Mouse (Mus musculus) liver, embryonic 12.5 days (tissue): Measurements from ENCODE around the gene Spred1. TPM values are rescaled to one million over a fixed set of nuclear protein-coding genes. Genes with fewer than 3 reads are reported as not detected.

Experiments used
- ATAC-seq: fragments of 200-750 bp; cut with Nextera tagmentation; 2 replicates; pipeline ENCODE4 v1.8.0; 2017; ENCODE audit warnings: moderate number of reproducible peaks, mild to moderate bottlenecking, moderate library complexity
- H3K27ac ChIP-seq: fragments of 300-500 bp; sonication (generic); 2 replicates; pipeline ENCODE4 v1.5.1; 2016; ENCODE audit warnings: mild to moderate bottlenecking
- H3K27me3 ChIP-seq: fragments of 300-500 bp; sonication (generic); replicated peaks from 2 replicates; pipeline ENCODE4 v1.6.1; 2016; ENCODE audit warnings: mild to moderate bottlenecking, moderate library complexity
- H3K36me3 ChIP-seq: fragments of 300-500 bp; sonication (generic); 2 replicates; pipeline ENCODE4 v1.6.1; 2016; ENCODE audit warnings: mild to moderate bottlenecking, moderate library complexity
- H3K4me1 ChIP-seq: fragments of 300-500 bp; sonication (generic); 2 replicates; pipeline ENCODE4 v1.6.1; 2016
- H3K4me2 ChIP-seq: fragments of 300-500 bp; sonication (generic); 2 replicates; pipeline ENCODE4 v1.6.1; 2016; ENCODE audit warnings: mild to moderate bottlenecking, moderate library complexity
- H3K4me3 ChIP-seq: fragments of 300-500 bp; sonication (generic); 2 replicates; pipeline ENCODE4 v1.5.1; 2016; ENCODE audit warnings: mild to moderate bottlenecking, moderate library complexity
- H3K9ac ChIP-seq: fragments of 300-500 bp; sonication (generic); 2 replicates; pipeline ENCODE4 v1.6.1; 2016; ENCODE audit warnings: mild to moderate bottlenecking, moderate library complexity
- H3K9me3 ChIP-seq: fragments of 300-500 bp; sonication (generic); replicated peaks from 2 replicates; pipeline ENCODE4 v1.6.1; 2016; ENCODE audit warnings: mild to moderate bottlenecking, moderate library complexity
- WGBS: fragments of 180-500 bp; shearing (Covaris S2); methylation state at CpG from one replicate; pipeline ENCODE4 v1.1.7; 2016; ENCODE audit not compliant: insufficient replicate concordance; 5-methylcytosine and 5-hydroxymethylcytosine counted together
- polyA plus RNA-seq: library from polyadenylated mRNA; unstranded; fragments of >200 nt; fragmentation: Nextera tagmentation; extraction: Ambion mirVana; gene quantifications from 2 replicates; pipeline ENCODE4 v1.2.1, GENCODE M21; 2016

Spred1 gene
- polyA plus RNA-seq, 1 experiment from 2014 or later = 6.4 TPM

- peaks cover 10% of the 10 kb centered on the region for H3K4me1 ChIP-seq
- H3K9ac ChIP-seq = no peak overlapping the region
- no peak overlapping the region for H3K27ac ChIP-seq
- 41% methylated on average over 10 of the region's 10 CpGs for WGBS
- no peaks in the 10 kb centered on the region for H3K36me3 ChIP-seq
- no peaks in the 10 kb centered on the region for H3K9me3 ChIP-seq
- no peak for ATAC-seq
- H3K27me3 ChIP-seq = no peaks in the 10 kb centered on the region
- H3K4me2 ChIP-seq = no peak overlapping the region
- H3K4me3 ChIP-seq = no peak overlapping the region
These were observed 21.9 kb upstream of the Spred1 start for GRCm38 (mm10) chr2:117099316-117099715.

GRCm38 (mm10) chr2:117103461-117103860, 17.7 kb upstream of the Spred1 start:
- 56% methylated on average over 4 of the region's 4 CpGs for WGBS
- no peaks in the 10 kb centered on the region for H3K36me3 ChIP-seq
- no peaks in the 10 kb centered on the region for H3K4me1 ChIP-seq
- H3K4me2 ChIP-seq = no peak overlapping the region
- no peaks in the 10 kb centered on the region for H3K27me3 ChIP-seq
- no peak for ATAC-seq
- no peak overlapping the region for H3K27ac ChIP-seq
- no peak overlapping the region for H3K9ac ChIP-seq
- H3K4me3 ChIP-seq = no peak overlapping the region
- no peaks in the 10 kb centered on the region for H3K9me3 ChIP-seq

DNA sequence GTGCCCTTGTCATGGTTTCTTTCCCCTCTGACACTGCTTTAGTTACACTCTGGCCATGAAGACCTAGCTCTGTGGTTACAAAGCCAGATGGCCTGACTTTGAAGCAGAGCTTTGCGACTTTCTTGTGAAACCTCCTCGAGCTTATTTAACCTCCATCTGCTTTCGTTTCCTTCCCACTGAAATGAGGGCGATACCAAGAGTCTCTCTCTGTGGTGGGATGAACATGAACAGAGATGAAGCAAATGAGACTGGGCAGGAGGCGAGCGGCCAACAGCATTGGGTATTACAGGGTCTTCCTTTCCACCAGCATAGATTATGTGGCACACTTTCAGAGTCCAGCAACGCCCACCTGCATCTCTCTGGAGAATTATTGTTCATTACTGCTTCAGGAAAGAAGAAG, 15.8 kb upstream of the Spred1 start:
- 27% methylated on average over 7 of the region's 7 CpGs for WGBS
- Histone ChIP-seq H3K4me2 (no peak overlapping the region), H3K27ac (no peak overlapping the region), H3K36me3 (no peaks in the 10 kb centered on the region), H3K4me1 (no peaks in the 10 kb centered on the region), H3K27me3 (no peaks in the 10 kb centered on the region), H3K9ac (no peak overlapping the region), H3K9me3 (no peaks in the 10 kb centered on the region), H3K4me3 (no peak overlapping the region)
- no peak for ATAC-seq

GRCm38 (mm10) chr2:117108059-117108458, 13.1 kb upstream of the Spred1 start:
- Histone ChIP-seq H3K9me3 (no peaks in the 10 kb centered on the region), H3K27me3 (no peaks in the 10 kb centered on the region), H3K27ac (no peak overlapping the region), H3K9ac (no peak overlapping the region), H3K36me3 (no peaks in the 10 kb centered on the region), H3K4me1 (no peaks in the 10 kb centered on the region), H3K4me3 (no peak overlapping the region), H3K4me2 (no peak overlapping the region)
- peak; percentile 32; the same call in 1 of the 2 replicates for ATAC-seq
- WGBS = 34% methylated on average over 4 of the region's 4 CpGs

DNA sequence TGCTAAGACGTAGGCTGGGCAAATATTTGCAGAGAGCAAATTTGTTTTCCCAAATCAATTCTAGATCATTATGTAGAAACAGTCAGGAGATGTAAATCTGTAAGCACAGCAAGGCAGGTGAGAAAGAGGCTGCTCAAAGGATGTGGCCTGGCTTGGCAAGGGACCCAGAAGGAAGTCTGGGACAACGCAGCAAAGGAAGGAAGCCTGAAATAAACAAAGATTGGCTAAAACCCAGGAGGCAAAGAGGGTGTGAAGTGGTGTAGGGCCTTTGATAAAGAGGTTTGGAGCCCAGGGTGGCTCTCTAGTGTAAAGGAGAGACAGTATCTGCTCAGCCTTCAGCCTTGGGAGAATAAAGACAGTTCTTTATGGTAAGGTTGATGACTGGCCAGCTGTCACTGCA, 11.9 kb upstream of the Spred1 start:
- no peak overlapping the region for H3K4me3 ChIP-seq
- H3K9ac ChIP-seq = no peak overlapping the region
- H3K4me1 ChIP-seq = no peaks in the 10 kb centered on the region; the same call in 1 of the 2 replicates
- no peak for ATAC-seq
- no peaks in the 10 kb centered on the region for H3K9me3 ChIP-seq
- peaks cover 6% of the 10 kb centered on the region; the same call in 1 of the 2 replicates for H3K27me3 ChIP-seq
- H3K4me2 ChIP-seq = no peak overlapping the region
- no peaks in the 10 kb centered on the region for H3K36me3 ChIP-seq
- H3K27ac ChIP-seq = no peak overlapping the region
- 33% methylated on average over 2 of the region's 2 CpGs for WGBS

GRCm38 (mm10) chr2:117110355-117110866, 10.8 kb upstream of the Spred1 start:
- Histone ChIP-seq H3K9ac (no peak overlapping the region), H3K4me1 (no peaks in the 10 kb centered on the region; the same call in 1 of the 2 replicates), H3K27ac (no peak overlapping the region), H3K36me3 (no peaks in the 10 kb centered on the region), H3K27me3 (peaks cover 6% of the 10 kb centered on the region; the same call in 1 of the 2 replicates), H3K4me2 (no peak overlapping the region), H3K4me3 (no peak overlapping the region), H3K9me3 (no peaks in the 10 kb centered on the region)
- no peak for ATAC-seq
- 76% methylated on average over 6 of the region's 6 CpGs for WGBS

- no peak overlapping the region for H3K9ac ChIP-seq
- H3K4me3 ChIP-seq = no peak overlapping the region
- no peak for ATAC-seq
- no peaks in the 10 kb centered on the region; the same call in 1 of the 2 replicates for H3K4me1 ChIP-seq
- WGBS = 74% methylated on average over 2 of the region's 2 CpGs
- no peaks in the 10 kb centered on the region for H3K9me3 ChIP-seq
- peaks cover 6% of the 10 kb centered on the region; the same call in 1 of the 2 replicates for H3K27me3 ChIP-seq
- H3K36me3 ChIP-seq = no peaks in the 10 kb centered on the region
- H3K27ac ChIP-seq = no peak overlapping the region
- no peak overlapping the region for H3K4me2 ChIP-seq
These were observed 7.9 kb upstream of the Spred1 start for GRCm38 (mm10) chr2:117113262-117113661.

DNA sequence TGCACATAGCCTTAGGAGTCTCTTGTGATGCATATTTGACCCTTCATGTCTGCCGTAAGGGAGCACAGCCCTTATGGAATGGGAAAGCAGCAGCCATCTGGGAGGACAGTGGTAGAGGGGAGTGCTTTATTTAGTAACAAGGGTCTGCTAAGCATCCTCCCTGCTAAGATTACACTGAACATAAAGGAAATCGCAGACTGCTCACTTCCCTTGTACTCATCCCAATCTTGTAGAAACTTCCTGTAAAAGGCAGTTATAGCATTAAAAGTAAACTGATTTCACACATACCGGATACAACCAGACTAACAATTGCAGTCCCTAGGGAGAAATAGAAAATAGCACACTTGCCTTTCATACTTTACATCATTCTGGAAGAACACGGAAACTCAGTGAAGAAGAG, 7.4 kb upstream of the Spred1 start:
- no peak overlapping the region for H3K4me3 ChIP-seq
- 61% methylated on average over 4 of the region's 4 CpGs for WGBS
- no peak overlapping the region for H3K4me2 ChIP-seq
- H3K36me3 ChIP-seq = no peaks in the 10 kb centered on the region
- ATAC-seq = no peak
- H3K4me1 ChIP-seq = no peaks in the 10 kb centered on the region; the same call in 1 of the 2 replicates
- H3K9me3 ChIP-seq = no peaks in the 10 kb centered on the region
- no peak overlapping the region for H3K27ac ChIP-seq
- H3K27me3 ChIP-seq = peaks cover 9% of the 10 kb centered on the region; the same call in 1 of the 2 replicates
- H3K9ac ChIP-seq = no peak overlapping the region

GRCm38 (mm10) chr2:117118516-117118915, 2.7 kb upstream of the Spred1 start:
- WGBS = 66% methylated on average over 2 of the region's 2 CpGs

GRCm38 (mm10) chr2:117119291-117120245, 1.6 kb upstream of the Spred1 start:
- peak overlapping the region; percentile 83 for H3K4me3 ChIP-seq
- ATAC-seq = peak; percentile 22; the same call in 1 of the 2 replicates
- H3K9me3 ChIP-seq = no peaks in the 10 kb centered on the region
- H3K4me2 ChIP-seq = peak overlapping the region; percentile 93
- WGBS = 10% methylated on average over 30 of the region's 30 CpGs
- no peaks in the 10 kb centered on the region for H3K36me3 ChIP-seq
- H3K27ac ChIP-seq = peak overlapping the region; percentile 89
- H3K9ac ChIP-seq = peak overlapping the region; percentile 90
- H3K4me1 ChIP-seq = peaks cover 17% of the 10 kb centered on the region
- peaks cover 11% of the 10 kb centered on the region for H3K27me3 ChIP-seq

More at GRCm38 (mm10) chr2:117118516-117118915, 2.7 kb upstream of the Spred1 start:
- Histone ChIP-seq H3K27ac (no peak overlapping the region), H3K4me3 (no peak overlapping the region), H3K9me3 (no peaks in the 10 kb centered on the region), H3K27me3 (peaks cover 16% of the 10 kb centered on the region), H3K4me1 (peaks cover 12% of the 10 kb centered on the region), H3K36me3 (no peaks in the 10 kb centered on the region), H3K4me2 (no peak overlapping the region), H3K9ac (no peak overlapping the region)
- ATAC-seq = no peak

DNA sequence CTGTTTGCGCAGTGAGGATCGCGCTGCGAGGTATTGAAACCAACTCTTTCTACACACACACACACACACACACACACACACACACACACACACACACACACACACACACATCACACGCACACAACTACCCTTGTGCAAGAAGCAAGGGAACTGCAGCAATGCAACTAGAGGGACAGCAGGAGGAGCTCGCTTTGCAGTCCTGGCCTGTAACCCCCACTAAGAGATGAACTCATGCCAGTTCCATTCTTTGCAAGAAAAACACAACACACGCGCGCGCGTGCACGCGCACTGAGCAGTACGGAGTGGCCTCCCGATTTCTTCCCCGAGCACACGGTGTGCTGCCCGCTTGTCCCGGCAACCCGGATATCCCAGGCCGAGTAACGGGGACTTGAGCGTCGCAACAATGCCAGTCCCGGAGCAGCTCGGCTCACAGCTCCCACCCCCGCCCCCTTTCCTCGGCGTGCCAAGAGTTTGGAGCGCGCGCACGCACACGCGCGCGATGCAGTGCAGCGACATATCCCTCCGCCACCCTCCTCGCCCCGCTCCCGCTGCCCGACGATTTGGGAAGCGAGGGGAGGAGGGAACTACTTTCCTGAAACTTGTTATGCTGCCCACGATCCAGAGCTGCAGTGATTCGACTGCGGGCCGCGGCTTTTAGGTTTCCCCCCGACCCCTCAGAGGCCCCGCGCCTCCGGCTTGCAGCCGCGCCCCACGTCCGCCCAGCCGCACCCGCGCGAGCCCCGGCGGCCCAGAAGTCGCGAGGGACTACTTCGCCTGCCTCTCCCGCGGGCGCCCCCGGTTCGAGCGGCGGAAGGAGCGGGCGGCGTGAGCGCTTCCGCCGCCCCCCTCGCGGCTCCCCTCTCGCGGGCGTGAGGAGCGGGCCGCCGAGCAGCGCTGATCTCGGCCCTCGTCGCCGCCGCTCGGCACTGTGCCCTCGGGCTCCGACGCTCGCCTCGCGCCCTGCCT, 645 bp upstream of the Spred1 start:
- ATAC-seq = peak; percentile 69
- Histone ChIP-seq H3K4me2 (peak overlapping the region; percentile 93), H3K27ac (peak overlapping the region; percentile 89), H3K9me3 (no peaks in the 10 kb centered on the region), H3K4me3 (peak overlapping the region; percentile 83), H3K9ac (peak overlapping the region; percentile 90), H3K27me3 (peaks cover 11% of the 10 kb centered on the region), H3K36me3 (no peaks in the 10 kb centered on the region), H3K4me1 (peaks cover 19% of the 10 kb centered on the region)
- WGBS = 1% methylated on average over 88 of the region's 101 CpGs
